Mouse (Mus musculus) midbrain, postnatal 0 days (tissue): ENCODE results near the gene Sart1. TPM values are rescaled to one million over a fixed set of nuclear protein-coding genes. Genes with fewer than 3 reads are reported as not detected.

Source experiments
- ATAC-seq: fragments of 200-750 bp; cut with Nextera tagmentation; 2 replicates; pipeline ENCODE4 v1.8.0; 2017; ENCODE audit warnings: moderate number of reproducible peaks, mild to moderate bottlenecking, moderate TSS enrichment, moderate library complexity; ENCODE audit not compliant: low FRiP score
- DNase-seq: peaks from one replicate; pipeline ENCODE4 v3.0.0-alpha.2; 2015; ENCODE audit warnings: low spot score
- H3K27ac ChIP-seq: fragments of 300-500 bp; sonication (generic); 2 replicates; pipeline ENCODE4 v1.5.1; 2014; ENCODE audit warnings: low read depth, mild to moderate bottlenecking, low read length, mixed read lengths
- H3K27me3 ChIP-seq: fragments of 300-500 bp; sonication (generic); 2 replicates; pipeline ENCODE4 v1.6.1; 2014; ENCODE audit warnings: low read length, control low read depth, mixed read lengths; ENCODE audit not compliant: insufficient read depth
- H3K36me3 ChIP-seq: fragments of 300-500 bp; sonication (generic); 2 replicates; pipeline ENCODE4 v1.6.1; 2014; ENCODE audit warnings: low read length, control low read depth, mixed read lengths; ENCODE audit not compliant: insufficient read depth
- H3K4me1 ChIP-seq: fragments of 300-500 bp; sonication (generic); 2 replicates; pipeline ENCODE4 v1.6.1; 2014; ENCODE audit warnings: mild to moderate bottlenecking, control low read depth, antibody characterized with exemption, low read length, mixed read lengths; ENCODE audit not compliant: insufficient read depth
- H3K4me2 ChIP-seq: fragments of 300-500 bp; sonication (generic); 2 replicates; pipeline ENCODE4 v1.6.1; 2014; ENCODE audit warnings: low read depth, mild to moderate bottlenecking, low read length, mixed read lengths; ENCODE audit not compliant: poor library complexity, severe bottlenecking
- H3K4me3 ChIP-seq: fragments of 300-500 bp; sonication (generic); 2 replicates; pipeline ENCODE4 v1.5.1; 2014; ENCODE audit warnings: low read depth, mild to moderate bottlenecking, low read length, moderate library complexity
- H3K9ac ChIP-seq: fragments of 300-500 bp; sonication (generic); replicated peaks from 2 replicates; pipeline ENCODE4 v1.6.1; 2014; ENCODE audit warnings: mild to moderate bottlenecking, low read length, moderate library complexity, mixed read lengths; ENCODE audit not compliant: poor library complexity, severe bottlenecking
- H3K9me3 ChIP-seq: fragments of 300-500 bp; sonication (generic); 2 replicates; pipeline ENCODE4 v1.6.1; 2016; ENCODE audit warnings: low read length, control low read depth
- CTCF ChIP-seq: IDR thresholded peaks from 2 replicates; pipeline ENCODE4 v1.5.1; 2016; ENCODE audit warnings: antibody characterized with exemption, mild to moderate bottlenecking
- WGBS: fragments of 180-500 bp; shearing (Covaris S2); extraction: QIAGEN DNeasy Blood & Tissue Kit; methylation state at CpG from one replicate; pipeline ENCODE4 v1.1.7; 2014; 5-methylcytosine and 5-hydroxymethylcytosine counted together
- polyA plus RNA-seq: library from polyadenylated mRNA; unstranded; fragments of >200 nt; fragmentation: Nextera tagmentation; extraction: Ambion mirVana; gene quantifications from 2 replicates; pipeline ENCODE4 v1.2.1, GENCODE M21; 2015
- total RNA-seq: library from RNA; depleted of rRNA; stranded (reverse); fragments of >200 nt; gene quantifications from 2 replicates; pipeline ENCODE4 v1.2.3, GENCODE M21; 2014; rRNA removed

The Sart1 gene
- 28.9 and 37.0 TPM in 2 replicates for total RNA-seq
- polyA plus RNA-seq: 43.4 and 51.0 TPM in 2 replicates

GRCm38 (mm10) chr19:5388588-5389242 lies at the start of gene Sart1:
Gene Sart1 (minus strand): TSS chr19:5388703.
- 2% methylated on average over 43 of the region's 43 CpGs for WGBS
- Histone ChIP-seq H3K27ac (peak within 1 kb of the TSS; percentile 94), H3K4me3 (peak within 1 kb of the TSS; percentile 93), H3K9me3 (no peaks in the 10 kb centered on the region), H3K9ac (peak within 1 kb of the TSS; percentile 96), H3K27me3 (no peaks in the 10 kb centered on the region), H3K4me2 (peak within 1 kb of the TSS; percentile 79), H3K36me3 (peaks cover 20% of the 10 kb centered on the region), H3K4me1 (peaks cover 18% of the 10 kb centered on the region)
- ATAC-seq (peak; percentile 95), DNase-seq (peak; percentile 98)
- 0 out of 2 replicates have a peak, but pooled peaks have one; percentile 10 for TF ChIP-seq CTCF

GRCm38 (mm10) chr19:5433951-5434350 lies 45.4 kb upstream of the Sart1 start:
- no peak overlapping the region for H3K27ac ChIP-seq
- peak overlapping the region; percentile 47 for H3K4me2 ChIP-seq
- no peak overlapping the region for H3K4me3 ChIP-seq
- no peaks in the 10 kb centered on the region for H3K36me3 ChIP-seq
- H3K9me3 ChIP-seq: no peaks in the 10 kb centered on the region
- no peak for ATAC-seq
- H3K27me3 ChIP-seq: no peaks in the 10 kb centered on the region
- H3K4me1 ChIP-seq: peaks cover 5% of the 10 kb centered on the region; the same call in 1 of the 2 replicates
- H3K9ac ChIP-seq: no peak overlapping the region; the same call in 1 of the 2 replicates
- TF ChIP-seq CTCF: no peak
- no peak for DNase-seq
- WGBS: 70% methylated on average over 7 of the region's 7 CpGs

- peak; percentile 67 for DNase-seq
- peak overlapping the region; percentile 12; the same call in 1 of the 2 replicates for H3K4me3 ChIP-seq
- H3K9me3 ChIP-seq: no peaks in the 10 kb centered on the region
- no peaks in the 10 kb centered on the region for H3K27me3 ChIP-seq
- H3K27ac ChIP-seq: no peak overlapping the region
- peak overlapping the region; percentile 47 for H3K4me2 ChIP-seq
- ATAC-seq: no peak
- WGBS: 12% methylated on average over 16 of the region's 16 CpGs
- H3K36me3 ChIP-seq: no peaks in the 10 kb centered on the region
- peak; percentile 70 for TF ChIP-seq CTCF
- peaks cover 5% of the 10 kb centered on the region; the same call in 1 of the 2 replicates for H3K4me1 ChIP-seq
- H3K9ac ChIP-seq: no peak overlapping the region; the same call in 1 of the 2 replicates
Measured at GRCm38 (mm10) chr19:5432992-5433852, 44.7 kb upstream of the Sart1 start.

DNA sequence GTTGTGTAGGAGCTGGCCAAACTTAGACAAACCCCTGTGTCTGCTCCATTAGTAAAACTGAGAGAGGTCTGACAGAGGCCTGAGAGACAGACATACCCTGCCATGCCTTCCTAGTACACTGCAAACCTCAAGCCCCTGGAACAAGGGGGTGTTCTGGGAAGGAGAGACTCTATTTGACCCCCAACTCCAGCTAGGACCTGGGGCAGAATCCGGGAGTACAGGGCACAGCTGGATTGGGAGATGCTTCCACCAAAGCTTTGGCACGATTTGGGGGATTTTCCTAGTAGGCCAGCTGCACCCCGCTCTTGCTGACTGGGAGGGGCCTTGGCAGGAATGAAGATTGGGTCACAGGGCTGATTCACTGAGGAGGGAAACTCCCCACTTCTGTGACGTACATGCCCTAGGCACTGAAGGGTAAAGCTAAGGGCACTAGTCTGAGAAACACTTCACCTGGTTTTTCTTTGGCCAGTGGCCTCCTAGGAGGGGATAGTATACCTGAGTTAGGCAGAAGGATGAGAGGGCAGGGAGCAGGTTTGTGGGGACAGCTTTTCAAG lies 43.5 kb upstream of the Sart1 start:
- no peaks in the 10 kb centered on the region for H3K9me3 ChIP-seq
- H3K4me3 ChIP-seq: no peak overlapping the region
- no peaks in the 10 kb centered on the region for H3K36me3 ChIP-seq
- peaks cover 5% of the 10 kb centered on the region; the same call in 1 of the 2 replicates for H3K4me1 ChIP-seq
- no peak for DNase-seq
- no peaks in the 10 kb centered on the region for H3K27me3 ChIP-seq
- no peak overlapping the region for H3K27ac ChIP-seq
- no peak for TF ChIP-seq CTCF
- H3K9ac ChIP-seq: no peak overlapping the region
- 82% methylated on average over 4 of the region's 4 CpGs for WGBS
- no peak overlapping the region for H3K4me2 ChIP-seq
- no peak for ATAC-seq

DNA sequence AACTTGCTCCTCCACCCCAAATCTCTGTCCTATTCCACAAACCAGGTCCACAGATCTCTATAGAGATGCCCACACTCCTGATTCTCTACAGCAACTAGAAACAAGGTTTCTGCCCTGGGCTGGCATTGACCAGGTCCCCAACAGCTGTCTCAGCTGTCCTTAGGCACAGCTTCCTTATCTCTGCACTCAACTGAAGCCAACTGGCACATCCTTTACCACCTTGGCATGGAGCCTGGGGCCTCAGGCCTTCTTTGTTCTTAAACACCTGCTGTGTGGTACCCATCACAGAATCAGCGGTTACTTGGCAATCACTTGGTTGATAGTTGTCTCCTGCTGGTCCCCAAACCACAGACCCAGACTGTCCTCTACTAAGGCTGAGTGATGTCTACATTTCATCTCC lies 41.9 kb upstream of the Sart1 start:
- peaks cover 11% of the 10 kb centered on the region; the same call in 1 of the 2 replicates for H3K36me3 ChIP-seq
- TF ChIP-seq CTCF: no peak

More for the DNA sequence above, 41.9 kb upstream of the Sart1 start:
- peak; percentile 15 for DNase-seq
- no peak overlapping the region for H3K27ac ChIP-seq
- 80% methylated on average over 1 of the region's 1 CpGs for WGBS
- H3K27me3 ChIP-seq: no peaks in the 10 kb centered on the region
- H3K9ac ChIP-seq: no peak overlapping the region
- no peak overlapping the region for H3K4me3 ChIP-seq
- H3K9me3 ChIP-seq: no peaks in the 10 kb centered on the region
- H3K4me2 ChIP-seq: no peak overlapping the region
- ATAC-seq: no peak
- H3K4me1 ChIP-seq: peaks cover 16% of the 10 kb centered on the region
